In genomic region chr14:76149531-76150179, GRCm38 (mm10) we compare ENCODE assay signal across 7 mouse cellular contexts. TPM values are rescaled to one million over a fixed set of nuclear protein-coding genes. Genes with fewer than 3 reads are reported as not detected.
A peak's percentile ranks its signal among the peaks of the same experiment; 100 is the strongest.
DNase-seq lines count a peak whose midpoint lies in the region; ATAC-seq and TF ChIP-seq lines count a peak whose summit lies in the region.

No protein-coding gene starts in this region.

- DNase-seq in ZHBTc4 (ENCODE audit: low read depth, low spot score) = peak; percentile 82
- peak; percentile 63 for DNase-seq in embryo, embryonic 11 days
- peak; percentile 90 for DNase-seq in heart, adult 8-10 months (ENCODE audit: low spot score)
- DNase-seq in kidney, adult 8-10 months = peak; percentile 81 to 83
- peak; percentile 89 for DNase-seq in lung, embryonic 14.5 days
- DNase-seq in testis, postnatal 14 days (ENCODE audit: low spot score) = peak; percentile 83

- H3K4me1 ChIP-seq in ES-Bruce4 (ENCODE audit: control insufficient read depth, insufficient read depth, low read length) = peaks cover 2% of the 10 kb centered on the region
- H3K4me1 ChIP-seq in lung, embryonic 14.5 days (ENCODE audit: insufficient read depth) = peaks cover 10% of the 10 kb centered on the region

- no peaks in the 10 kb centered on the region for H3K36me3 ChIP-seq in ES-Bruce4 (ENCODE audit: control insufficient read depth, insufficient read depth, low read length, poor library complexity, severe bottlenecking)
- H3K36me3 ChIP-seq in lung, embryonic 14.5 days (ENCODE audit: insufficient read depth) = no peaks in the 10 kb centered on the region

- TF ChIP-seq EP300 in ES-Bruce4 (IDR thresholded peaks at IDR 0.05; ENCODE audit: insufficient read depth, low read depth, low read length) = no peak

- no peak overlapping the region; the same call in 1 of the 2 replicates for H3K4me3 ChIP-seq in ES-Bruce4 (ENCODE audit: low read depth, low read length)
- peak overlapping the region; percentile 25 for H3K4me3 ChIP-seq in lung, embryonic 14.5 days (ENCODE audit: low read depth, low read length)

- H3K4me2 ChIP-seq in lung, embryonic 14.5 days = peak overlapping the region; percentile 52

- peak; percentile 44; the same call in 1 of the 2 replicates for ATAC-seq in lung, embryonic 14.5 days (ENCODE audit: insufficient read depth)

- TF ChIP-seq POLR2A in ES-Bruce4 (IDR thresholded peaks at IDR 0.05; ENCODE audit: insufficient read depth, low read length) = no peak

- H3K9ac ChIP-seq in ES-Bruce4 (ENCODE audit: low read depth, poor library complexity, severe bottlenecking) = peak overlapping the region; percentile 86; the same call in 1 of the 2 replicates
- H3K9ac ChIP-seq in lung, embryonic 14.5 days = peak overlapping the region; percentile 32

- peak overlapping the region; percentile 64 for H3K27ac ChIP-seq in ES-Bruce4 (ENCODE audit: insufficient read depth, low read length)
- peak overlapping the region; percentile 13; the same call in 1 of the 2 replicates for H3K27ac ChIP-seq in lung, embryonic 14.5 days (ENCODE audit: low read depth)

- 12% methylated on average over 13 of the region's 13 CpGs for WGBS in lung, embryonic 14.5 days

- no peaks in the 10 kb centered on the region for H3K27me3 ChIP-seq in ES-Bruce4 (ENCODE audit: control insufficient read depth, insufficient read depth, low read length, poor library complexity, severe bottlenecking)
- H3K27me3 ChIP-seq in lung, embryonic 14.5 days (ENCODE audit: insufficient read depth, low read length) = no peaks in the 10 kb centered on the region

- H3K9me3 ChIP-seq in ES-Bruce4 (replicated peaks; ENCODE audit: control insufficient read depth, insufficient read depth, low read length, poor library complexity, severe bottlenecking) = no peaks in the 10 kb centered on the region
- H3K9me3 ChIP-seq in lung, embryonic 14.5 days (ENCODE audit: low read depth, low read length) = no peaks in the 10 kb centered on the region

- TF ChIP-seq CTCF in ES-Bruce4 (IDR thresholded peaks at IDR 0.05; ENCODE audit: low read depth, low read length) = no peak
- no peak for TF ChIP-seq CTCF in lung, embryonic 14.5 days (IDR thresholded peaks at IDR 0.05; ENCODE audit: low read depth)

RNA-seq across cellular contexts. Expression of gene Nufip1, which starts 39.0 kb away (rescaled TPM):
- polyA plus RNA-seq in ES-Bruce4 (2011; ENCODE audit: insufficient read depth, insufficient read length, low read depth, missing spikeins) = 27.2 and 30.5 TPM in 2 replicates
- 1 to 10 TPM; 3.0 to 3.6 (median 3.2) TPM for total RNA-seq in heart, adult 8-10 months (2022)
- polyA plus RNA-seq in lung, embryonic 14.5 days (2014; fragmentation: Nextera tagmentation; extraction: Ambion mirVana) = 15.2 and 15.5 TPM in 2 replicates

RNA-seq across cellular contexts. Expression of gene Gpalpp1, which starts 39.1 kb away (rescaled TPM):
- 27.5 and 30.5 TPM in 2 replicates for polyA plus RNA-seq in ES-Bruce4 (2011; ENCODE audit: insufficient read depth, insufficient read length, low read depth, missing spikeins)
- total RNA-seq in heart, adult 8-10 months (2022) = 10 to 100 TPM in 3 of 4 experiments, 1 to 10 TPM in 1; 9.5 to 12.3 (median 10.4) TPM
- 13.6 and 14.7 TPM in 2 replicates for polyA plus RNA-seq in lung, embryonic 14.5 days (2014; fragmentation: Nextera tagmentation; extraction: Ambion mirVana)
